In genomic region chr3:90231075-90231474, GRCm38 (mm10) we compare ENCODE assay signal across 8 mouse cellular contexts. TPM values are rescaled to one million over a fixed set of nuclear protein-coding genes. Genes with fewer than 3 reads are reported as not detected.
DNase-seq lines count a peak whose midpoint lies in the region; ATAC-seq and TF ChIP-seq lines count a peak whose summit lies in the region.

No protein-coding gene starts in this region.

- peaks cover 28% of the 10 kb centered on the region for H3K36me3 ChIP-seq in heart, embryonic 10.5 days
- peaks cover 3% of the 10 kb centered on the region for H3K36me3 ChIP-seq in ES-E14 (ENCODE audit: control insufficient read depth, insufficient read depth, low read length, poor library complexity, severe bottlenecking)
- peaks cover 20% of the 10 kb centered on the region for H3K36me3 ChIP-seq in hindbrain, embryonic 12.5 days
- H3K36me3 ChIP-seq in midbrain, embryonic 10.5 days = peaks cover 35% of the 10 kb centered on the region

- H3K27ac ChIP-seq in heart, embryonic 10.5 days = peak overlapping the region; percentile 91
- peak overlapping the region; percentile 70; the same call in 1 of the 2 replicates for H3K27ac ChIP-seq in ES-E14 (ENCODE audit: insufficient read depth, low read depth, low read length, poor library complexity, severe bottlenecking)
- H3K27ac ChIP-seq in hindbrain, embryonic 12.5 days = peak overlapping the region; percentile 82; the same call in 1 of the 2 replicates
- H3K27ac ChIP-seq in midbrain, embryonic 10.5 days (replicated peaks) = peak overlapping the region; percentile 90

- H3K27me3 ChIP-seq in heart, embryonic 10.5 days (ENCODE audit: insufficient read depth, poor library complexity, severe bottlenecking) = no peaks in the 10 kb centered on the region
- no peaks in the 10 kb centered on the region for H3K27me3 ChIP-seq in hindbrain, embryonic 12.5 days
- no peaks in the 10 kb centered on the region for H3K27me3 ChIP-seq in midbrain, embryonic 10.5 days (ENCODE audit: low read depth, poor library complexity, severe bottlenecking)

- in situ Hi-C loops in ES-E14 (cut with MboI; ENCODE audit: low sequenced_read_pairs in 2 of 2, unreplicated experiment in 2 of 2) = no loop called here

- H3K9ac ChIP-seq in ES-E14 (ENCODE audit: insufficient read depth, low read depth, low read length, poor library complexity, severe bottlenecking) = peak overlapping the region; percentile 88; the same call in 1 of the 2 replicates
- H3K9ac ChIP-seq in hindbrain, embryonic 12.5 days = peak overlapping the region; percentile 39; the same call in 1 of the 2 replicates

- WGBS in heart, embryonic 10.5 days = 12% methylated on average over 8 of the region's 8 CpGs
- WGBS in hindbrain, embryonic 12.5 days = 15% methylated on average over 8 of the region's 8 CpGs
- 18% methylated on average over 8 of the region's 8 CpGs for WGBS in midbrain, embryonic 10.5 days

- peak overlapping the region; percentile 76 for H3K4me3 ChIP-seq in heart, embryonic 10.5 days
- peak overlapping the region; percentile 74 to 76 for H3K4me3 ChIP-seq in ES-E14 (ENCODE audit: insufficient read depth in 1 of 2, low read depth in 1 of 2, low read length in 2 of 2, poor library complexity in 1 of 2, severe bottlenecking in 1 of 2)
- H3K4me3 ChIP-seq in hindbrain, embryonic 12.5 days = peak overlapping the region; percentile 71
- peak overlapping the region; percentile 70 for H3K4me3 ChIP-seq in midbrain, embryonic 10.5 days

- peaks cover 11% of the 10 kb centered on the region for H3K4me1 ChIP-seq in heart, embryonic 10.5 days
- H3K4me1 ChIP-seq in ES-E14 (ENCODE audit: control insufficient read depth in 2 of 2, insufficient read depth in 2 of 2, low read length in 2 of 2, poor library complexity in 1 of 2) = no peaks in the 10 kb centered on the region; a peak in 1 of 4 replicates
- H3K4me1 ChIP-seq in hindbrain, embryonic 12.5 days = peaks cover 7% of the 10 kb centered on the region
- H3K4me1 ChIP-seq in midbrain, embryonic 10.5 days = peaks cover 21% of the 10 kb centered on the region

- DNase-seq in heart, embryonic 10.5 days (ENCODE audit: low spot score) = no peak
- no peak for DNase-seq in heart, postnatal 25 days (ENCODE audit: low spot score)
- no peak for DNase-seq in ES-E14 (ENCODE audit: low read depth, low spot score)
- no peak for DNase-seq in midbrain, embryonic 10.5 days (ENCODE audit: low spot score)
- DNase-seq in right cerebral cortex, adult 18-20 months = no peak
- no peak for DNase-seq in c-Kit-positive CD71-positive TER-119-positive erythroid progenitor cells, embryonic 14.5 days (ENCODE audit: low spot score)
- DNase-seq in left cerebral cortex, postnatal 14 days (ENCODE audit: low spot score in 2 of 2) = no peak

- no peaks in the 10 kb centered on the region for H3K9me3 ChIP-seq in heart, embryonic 10.5 days
- H3K9me3 ChIP-seq in ES-E14 (ENCODE audit: control insufficient read depth, insufficient read depth, low read depth, low read length) = no peaks in the 10 kb centered on the region
- H3K9me3 ChIP-seq in hindbrain, embryonic 12.5 days (replicated peaks) = no peaks in the 10 kb centered on the region
- no peaks in the 10 kb centered on the region for H3K9me3 ChIP-seq in midbrain, embryonic 10.5 days (replicated peaks)

- H3K4me2 ChIP-seq in hindbrain, embryonic 12.5 days (replicated peaks) = peak overlapping the region; percentile 83

- intact Hi-C loops in heart, postnatal 25 days (cut with DNase I) = no loop called here
- intact Hi-C loops in left cerebral cortex, postnatal 14 days (cut with DNase I) = no loop called here

- no peak for ATAC-seq in hindbrain, embryonic 12.5 days (ENCODE audit: low FRiP score)

TF ChIP-seq in ES-E14, 5 proteins besides CTCF, POLR2A, EP300 and RAD21:
- TF ChIP-seq HCFC1 (IDR thresholded peaks at IDR 0.05; ENCODE audit: borderline replicate concordance, insufficient read depth, low read length) = no peak
- no peak for TF ChIP-seq CHD2 (IDR thresholded peaks at IDR 0.05; ENCODE audit: low read depth, low read length)
- TF ChIP-seq ZC3H11A (IDR thresholded peaks at IDR 0.05; ENCODE audit: borderline replicate concordance, low read depth, low read length) = no peak
- no peak for TF ChIP-seq MAFK (IDR thresholded peaks at IDR 0.05; ENCODE audit: insufficient read depth, low read depth, low read length)
- TF ChIP-seq ZNF384 (IDR thresholded peaks at IDR 0.05; ENCODE audit: low read depth, low read length) = no peak

RNA-seq across cellular contexts. Expression of gene Jtb, which starts 0.3 kb away (rescaled TPM):
- polyA plus RNA-seq in heart, embryonic 10.5 days (2016; fragmentation: Nextera tagmentation; extraction: Ambion mirVana) = 75.1 and 92.0 TPM in 2 replicates
- total RNA-seq in heart, postnatal 25 days (2021) = 10 to 100 TPM; 49.0 to 50.7 TPM
- total RNA-seq in ES-E14 (2012; rRNA removed) = 61.9 and 64.0 TPM in 2 replicates
- polyA plus RNA-seq in hindbrain, embryonic 12.5 days (2016; fragmentation: Nextera tagmentation; extraction: Ambion mirVana) = 81.7 and 94.8 TPM in 2 replicates
- polyA plus RNA-seq in midbrain, embryonic 10.5 days (2016; fragmentation: Nextera tagmentation; extraction: Ambion mirVana) = 93.6 and 96.3 TPM in 2 replicates
- total RNA-seq in left cerebral cortex, postnatal 14 days (2021) = 10 to 100 TPM; 38.8 to 44.5 TPM

RNA-seq across cellular contexts. Expression of gene Creb3l4, which starts 12.2 kb away (rescaled TPM):
- 2.1 and 2.2 TPM in 2 replicates for polyA plus RNA-seq in heart, embryonic 10.5 days (2016; fragmentation: Nextera tagmentation; extraction: Ambion mirVana)
- total RNA-seq in heart, postnatal 25 days (2021) = not detected
- total RNA-seq in ES-E14 (2012; rRNA removed) = 2.3 and 4.8 TPM in 2 replicates
- polyA plus RNA-seq in hindbrain, embryonic 12.5 days (2016; fragmentation: Nextera tagmentation; extraction: Ambion mirVana) = 4.8 and 5.3 TPM in 2 replicates
- polyA plus RNA-seq in midbrain, embryonic 10.5 days (2016; fragmentation: Nextera tagmentation; extraction: Ambion mirVana) = 4.6 and 4.9 TPM in 2 replicates
- total RNA-seq in left cerebral cortex, postnatal 14 days (2021) = under 1 TPM in 1 of 2 experiments, not detected in 1; 0.23 TPM

RNA-seq across cellular contexts. Expression of gene Slc39a1, which starts 16.9 kb away (rescaled TPM):
- 51.3 and 79.6 TPM in 2 replicates for polyA plus RNA-seq in heart, embryonic 10.5 days (2016; fragmentation: Nextera tagmentation; extraction: Ambion mirVana)
- total RNA-seq in heart, postnatal 25 days (2021) = 10 to 100 TPM; 83.7 to 84.3 TPM
- 88.4 and 115 TPM in 2 replicates for total RNA-seq in ES-E14 (2012; rRNA removed)
- polyA plus RNA-seq in hindbrain, embryonic 12.5 days (2016; fragmentation: Nextera tagmentation; extraction: Ambion mirVana) = 46.8 and 46.9 TPM in 2 replicates
- 69.6 and 81.8 TPM in 2 replicates for polyA plus RNA-seq in midbrain, embryonic 10.5 days (2016; fragmentation: Nextera tagmentation; extraction: Ambion mirVana)
- 10 to 100 TPM; 50.5 to 51.9 TPM for total RNA-seq in left cerebral cortex, postnatal 14 days (2021)

RNA-seq across cellular contexts. Expression of gene Rab13, which starts 17.6 kb away (rescaled TPM):
- 27.9 and 29.2 TPM in 2 replicates for polyA plus RNA-seq in heart, embryonic 10.5 days (2016; fragmentation: Nextera tagmentation; extraction: Ambion mirVana)
- 1 to 10 TPM; 6.0 to 7.9 TPM for total RNA-seq in heart, postnatal 25 days (2021)
- total RNA-seq in ES-E14 (2012; rRNA removed) = 9.6 and 13.2 TPM in 2 replicates
- 26.9 and 27.4 TPM in 2 replicates for polyA plus RNA-seq in hindbrain, embryonic 12.5 days (2016; fragmentation: Nextera tagmentation; extraction: Ambion mirVana)
- 25.8 and 26.8 TPM in 2 replicates for polyA plus RNA-seq in midbrain, embryonic 10.5 days (2016; fragmentation: Nextera tagmentation; extraction: Ambion mirVana)
- total RNA-seq in left cerebral cortex, postnatal 14 days (2021) = 1 to 10 TPM; 5.8 to 5.9 TPM

RNA-seq across cellular contexts. Expression of gene Rps27, which starts 17.6 kb away (rescaled TPM):
- 807 and 845 TPM in 2 replicates for polyA plus RNA-seq in heart, embryonic 10.5 days (2016; fragmentation: Nextera tagmentation; extraction: Ambion mirVana)
- 1,000 to 10,000 TPM in 1 of 2 experiments, 100 to 1,000 TPM in 1; 993 to 1,012 TPM for total RNA-seq in heart, postnatal 25 days (2021)
- total RNA-seq in ES-E14 (2012; rRNA removed) = 3,820 and 4,467 TPM in 2 replicates
- 728 and 1,010 TPM in 2 replicates for polyA plus RNA-seq in hindbrain, embryonic 12.5 days (2016; fragmentation: Nextera tagmentation; extraction: Ambion mirVana)
- 1,039 and 1,132 TPM in 2 replicates for polyA plus RNA-seq in midbrain, embryonic 10.5 days (2016; fragmentation: Nextera tagmentation; extraction: Ambion mirVana)
- 100 to 1,000 TPM; 647 to 683 TPM for total RNA-seq in left cerebral cortex, postnatal 14 days (2021)
